Mouse (Mus musculus): ENCODE data around the gene Plpp6. TPM values are rescaled to one million over a fixed set of nuclear protein-coding genes. Genes with fewer than 3 reads are reported as not detected.

Plpp6 gene
- 29.7 and 31.9 TPM in 2 replicates for polyA plus RNA-seq (2012; rRNA removed)

DNA sequence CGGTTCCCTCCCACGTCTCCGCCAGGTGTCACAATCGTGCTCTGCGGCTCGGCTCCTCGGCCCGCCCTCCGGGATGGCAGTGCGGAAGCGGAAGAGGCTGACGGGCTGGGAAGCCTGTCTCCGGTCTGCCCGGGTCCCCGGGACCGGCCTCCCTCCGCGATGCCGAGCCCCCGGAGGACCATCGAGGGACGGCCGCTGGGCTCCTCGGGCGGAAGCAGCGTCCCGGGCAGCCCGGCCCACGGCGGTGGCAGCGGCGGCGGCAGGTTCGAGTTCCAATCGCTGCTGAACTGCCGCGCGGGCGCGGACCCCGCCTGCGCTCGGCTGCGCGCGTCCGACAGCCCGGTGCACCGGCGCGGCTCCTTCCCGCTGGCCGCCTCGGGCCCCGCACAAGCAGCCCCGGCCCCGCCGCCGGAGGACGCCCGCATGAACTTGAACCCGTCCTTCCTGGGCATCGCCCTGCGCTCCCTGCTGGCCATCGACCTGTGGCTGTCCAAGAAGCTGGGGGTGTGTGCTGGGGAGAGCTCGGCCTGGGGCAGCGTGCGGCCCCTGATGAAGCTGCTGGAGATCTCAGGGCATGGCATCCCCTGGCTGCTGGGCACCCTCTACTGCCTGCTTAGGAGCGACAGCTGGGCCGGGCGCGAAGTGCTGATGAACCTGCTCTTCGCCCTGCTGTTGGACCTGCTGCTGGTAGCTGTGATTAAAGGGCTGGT is at the start of gene Plpp6:
Gene Plpp6, plus strand, starts transcription at position 112 of the 710 bp plus-strand sequence.
- DNase-seq, result peak; percentile 91 to 92
- under 1% methylated on average over 73 of the region's 73 CpGs for WGBS
- Histone ChIP-seq H3K4me3 (replicated peaks; ENCODE audit: insufficient read depth, low read depth, low read length) (peak within 1 kb of the TSS; percentile 83), H3K27me3 (ENCODE audit: control insufficient read depth, insufficient read depth, low read length) (no peaks in the 10 kb centered on the region), H3K4me1 (ENCODE audit: control insufficient read depth, insufficient read depth, low read length) (peaks cover 4% of the 10 kb centered on the region; the same call in 1 of the 2 replicates), H3K27ac (ENCODE audit: insufficient read depth, low read length) (peak within 1 kb of the TSS; percentile 94)
- TF ChIP-seq CTCF (IDR thresholded peaks at IDR 0.05; ENCODE audit: borderline replicate concordance, insufficient read depth, low read depth, low read length), result peak; percentile 60
- TF ChIP-seq POLR2A (IDR thresholded peaks at IDR 0.05; ENCODE audit: borderline replicate concordance, insufficient read depth, low read length), result peak; percentile 56; the same call in 1 of the 2 replicates

GRCm38 (mm10) chr19:28914598-28914997 is 49.2 kb upstream of the Plpp6 start:
- no peak for DNase-seq
- no peaks in the 10 kb centered on the region for H3K27me3 ChIP-seq (ENCODE audit: control insufficient read depth, insufficient read depth, low read length)
- H3K27ac ChIP-seq (ENCODE audit: insufficient read depth, low read length), result no peak overlapping the region
- WGBS, result 84% methylated on average over 6 of the region's 6 CpGs
- TF ChIP-seq CTCF (IDR thresholded peaks at IDR 0.05; ENCODE audit: borderline replicate concordance, insufficient read depth, low read depth, low read length) (no peak), POLR2A (IDR thresholded peaks at IDR 0.05; ENCODE audit: borderline replicate concordance, insufficient read depth, low read length) (no peak)
- H3K4me3 ChIP-seq (replicated peaks; ENCODE audit: insufficient read depth, low read depth, low read length), result no peak overlapping the region
- H3K4me1 ChIP-seq (ENCODE audit: control insufficient read depth, insufficient read depth, low read length), result no peaks in the 10 kb centered on the region

DNA sequence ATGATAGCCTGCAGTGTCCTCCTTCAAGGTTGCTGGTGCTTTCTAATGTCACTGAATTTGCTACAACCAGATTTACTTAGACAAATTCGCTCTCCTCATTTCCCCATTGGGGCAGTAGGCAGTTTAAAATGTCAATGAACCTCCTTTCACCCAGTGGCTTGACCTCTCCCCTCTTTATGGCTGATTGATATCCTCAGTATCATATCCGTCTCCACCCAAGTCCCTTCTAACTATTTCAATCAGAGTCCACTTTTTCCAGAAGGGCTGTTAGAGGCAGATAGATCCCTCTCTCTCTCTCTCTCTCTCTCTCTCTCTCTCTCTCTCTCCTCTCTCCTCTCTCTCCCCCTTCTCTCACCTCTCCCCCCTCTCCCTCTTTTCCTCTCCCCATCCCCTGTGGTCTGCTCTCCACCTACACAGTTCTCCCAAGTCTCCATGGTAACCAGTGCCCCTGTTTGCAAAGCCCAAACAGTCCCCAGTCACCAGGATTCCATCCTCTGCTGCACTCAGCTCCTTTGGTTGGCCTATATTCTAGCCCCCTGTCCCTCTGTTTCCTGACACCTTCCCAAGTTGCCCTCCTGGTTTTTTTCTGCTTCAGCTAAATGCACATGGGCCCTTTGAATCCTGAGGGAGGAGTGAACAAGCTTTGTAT is 48.0 kb upstream of the Plpp6 start:
- no peaks in the 10 kb centered on the region for H3K4me1 ChIP-seq (ENCODE audit: control insufficient read depth, insufficient read depth, low read length)
- no peak overlapping the region for H3K27ac ChIP-seq (ENCODE audit: insufficient read depth, low read length)
- WGBS, result 73% methylated on average over 2 of the region's 2 CpGs
- DNase-seq, result no peak
- H3K27me3 ChIP-seq (ENCODE audit: control insufficient read depth, insufficient read depth, low read length), result no peaks in the 10 kb centered on the region
- no peak overlapping the region for H3K4me3 ChIP-seq (replicated peaks; ENCODE audit: insufficient read depth, low read depth, low read length)
- no peak for TF ChIP-seq CTCF (IDR thresholded peaks at IDR 0.05; ENCODE audit: borderline replicate concordance, insufficient read depth, low read depth, low read length)
- TF ChIP-seq POLR2A (IDR thresholded peaks at IDR 0.05; ENCODE audit: borderline replicate concordance, insufficient read depth, low read length), result no peak

DNA sequence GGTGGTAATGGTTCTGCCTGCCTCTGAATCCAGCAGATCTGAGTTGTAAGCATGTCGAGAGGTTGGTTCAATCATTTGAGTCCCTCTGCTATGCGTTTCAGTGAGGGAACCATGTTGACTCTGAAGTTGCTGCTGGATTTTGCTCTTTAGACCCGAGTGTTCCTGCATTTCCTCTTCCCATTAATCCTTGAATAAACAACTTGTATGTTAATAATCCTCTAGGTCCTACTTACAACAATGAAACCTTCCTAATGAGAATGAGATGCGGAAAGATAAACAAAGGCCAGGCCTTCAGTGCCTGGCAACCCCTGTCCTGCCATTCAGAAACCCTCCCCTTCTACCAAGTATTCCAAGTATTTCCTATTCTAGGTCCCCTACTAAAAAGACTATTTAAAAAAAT is 47.3 kb upstream of the Plpp6 start:
- DNase-seq, result no peak
- Histone ChIP-seq H3K27ac (ENCODE audit: insufficient read depth, low read length) (no peak overlapping the region), H3K4me3 (replicated peaks; ENCODE audit: insufficient read depth, low read depth, low read length) (no peak overlapping the region), H3K4me1 (ENCODE audit: control insufficient read depth, insufficient read depth, low read length) (no peaks in the 10 kb centered on the region), H3K27me3 (ENCODE audit: control insufficient read depth, insufficient read depth, low read length) (no peaks in the 10 kb centered on the region)
- WGBS, result 74% methylated on average over 4 of the region's 4 CpGs
- no peak for TF ChIP-seq POLR2A (IDR thresholded peaks at IDR 0.05; ENCODE audit: borderline replicate concordance, insufficient read depth, low read length)
- TF ChIP-seq CTCF (IDR thresholded peaks at IDR 0.05; ENCODE audit: borderline replicate concordance, insufficient read depth, low read depth, low read length), result no peak

DNA sequence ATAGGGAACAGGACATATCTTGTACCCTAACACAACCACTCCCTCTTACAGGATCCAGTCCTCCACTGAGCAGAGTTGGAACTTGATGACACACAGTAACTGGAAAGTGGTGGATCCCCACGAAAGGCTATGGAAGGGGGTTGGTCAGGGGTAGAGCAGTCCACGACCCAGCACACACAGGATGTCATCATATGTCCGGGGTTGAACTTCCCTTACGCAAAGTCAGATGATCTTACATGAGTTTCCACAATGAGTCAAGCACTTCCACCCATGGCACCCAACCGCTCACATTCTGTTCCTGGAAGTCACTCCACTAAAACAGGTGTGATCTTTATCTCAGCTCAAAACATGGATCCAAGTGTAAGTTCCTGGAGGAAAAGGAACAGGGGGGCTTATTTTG is 45.9 kb upstream of the Plpp6 start:
- 80% methylated on average over 5 of the region's 5 CpGs for WGBS

GRCm38 (mm10) chr19:28926366-28926765 is 37.4 kb upstream of the Plpp6 start:
- Histone ChIP-seq H3K4me1 (ENCODE audit: control insufficient read depth, insufficient read depth, low read length) (0 out of 2 replicates have a peak, but pooled peaks cover 2% of the 10 kb centered on the region), H3K27ac (ENCODE audit: insufficient read depth, low read length) (no peak overlapping the region), H3K27me3 (ENCODE audit: control insufficient read depth, insufficient read depth, low read length) (no peaks in the 10 kb centered on the region), H3K4me3 (replicated peaks; ENCODE audit: insufficient read depth, low read depth, low read length) (no peak overlapping the region)
- TF ChIP-seq POLR2A (IDR thresholded peaks at IDR 0.05; ENCODE audit: borderline replicate concordance, insufficient read depth, low read length) (no peak), CTCF (IDR thresholded peaks at IDR 0.05; ENCODE audit: borderline replicate concordance, insufficient read depth, low read depth, low read length) (no peak)
- DNase-seq, result no peak
- 90% methylated on average over 5 of the region's 5 CpGs for WGBS

More for the DNA sequence above, 45.9 kb upstream of the Plpp6 start:
- Histone ChIP-seq H3K4me1 (ENCODE audit: control insufficient read depth, insufficient read depth, low read length) (0 out of 2 replicates have a peak, but pooled peaks cover 2% of the 10 kb centered on the region), H3K27me3 (ENCODE audit: control insufficient read depth, insufficient read depth, low read length) (no peaks in the 10 kb centered on the region), H3K27ac (ENCODE audit: insufficient read depth, low read length) (no peak overlapping the region), H3K4me3 (replicated peaks; ENCODE audit: insufficient read depth, low read depth, low read length) (no peak overlapping the region)
- TF ChIP-seq CTCF (IDR thresholded peaks at IDR 0.05; ENCODE audit: borderline replicate concordance, insufficient read depth, low read depth, low read length), result no peak
- no peak for TF ChIP-seq POLR2A (IDR thresholded peaks at IDR 0.05; ENCODE audit: borderline replicate concordance, insufficient read depth, low read length)
- no peak for DNase-seq

GRCm38 (mm10) chr19:28927396-28927795 is 36.4 kb upstream of the Plpp6 start:
- TF ChIP-seq POLR2A (IDR thresholded peaks at IDR 0.05; ENCODE audit: borderline replicate concordance, insufficient read depth, low read length), result no peak
- no peak for TF ChIP-seq CTCF (IDR thresholded peaks at IDR 0.05; ENCODE audit: borderline replicate concordance, insufficient read depth, low read depth, low read length)
- 77% methylated on average over 4 of the region's 4 CpGs for WGBS
- H3K27me3 ChIP-seq (ENCODE audit: control insufficient read depth, insufficient read depth, low read length), result no peaks in the 10 kb centered on the region
- no peak overlapping the region for H3K4me3 ChIP-seq (replicated peaks; ENCODE audit: insufficient read depth, low read depth, low read length)
- no peak overlapping the region for H3K27ac ChIP-seq (ENCODE audit: insufficient read depth, low read length)
- H3K4me1 ChIP-seq (ENCODE audit: control insufficient read depth, insufficient read depth, low read length), result 0 out of 2 replicates have a peak, but pooled peaks cover 2% of the 10 kb centered on the region
- no peak for DNase-seq

GRCm38 (mm10) chr19:28929034-28929433 is 34.7 kb upstream of the Plpp6 start:
- Histone ChIP-seq H3K4me3 (replicated peaks; ENCODE audit: insufficient read depth, low read depth, low read length) (no peak overlapping the region), H3K27me3 (ENCODE audit: control insufficient read depth, insufficient read depth, low read length) (no peaks in the 10 kb centered on the region), H3K4me1 (ENCODE audit: control insufficient read depth, insufficient read depth, low read length) (no peaks in the 10 kb centered on the region), H3K27ac (ENCODE audit: insufficient read depth, low read length) (no peak overlapping the region)
- DNase-seq, result no peak
- TF ChIP-seq POLR2A (IDR thresholded peaks at IDR 0.05; ENCODE audit: borderline replicate concordance, insufficient read depth, low read length) (no peak), CTCF (IDR thresholded peaks at IDR 0.05; ENCODE audit: borderline replicate concordance, insufficient read depth, low read depth, low read length) (no peak)
